Mouse (Mus musculus) heart, embryonic 15.5 days (tissue): ENCODE measurements around the gene A230072I06Rik. TPM values are rescaled to one million over a fixed set of nuclear protein-coding genes. Genes with fewer than 3 reads are reported as not detected.

ENCODE experiments used
- ATAC-seq: fragments of 200-750 bp; cut with Nextera tagmentation; replicated peaks from 2 replicates; pipeline ENCODE4 v1.8.0; 2017; ENCODE audit warnings: low read depth, moderate TSS enrichment; ENCODE audit not compliant: insufficient number of reproducible peaks, insufficient read depth, low FRiP score
- H3K27ac ChIP-seq: fragments of 300-500 bp; sonication (generic); 2 replicates; pipeline ENCODE4 v1.5.1; 2015; ENCODE audit warnings: mild to moderate bottlenecking, inconsistent platforms
- H3K27me3 ChIP-seq: fragments of 300-500 bp; sonication (generic); 2 replicates; pipeline ENCODE4 v1.6.1; 2015; ENCODE audit warnings: inconsistent platforms
- H3K36me3 ChIP-seq: fragments of 300-500 bp; sonication (generic); 2 replicates; pipeline ENCODE4 v1.6.1; 2015; ENCODE audit warnings: mild to moderate bottlenecking, inconsistent platforms
- H3K4me1 ChIP-seq: fragments of 300-500 bp; sonication (generic); replicated peaks from 2 replicates; pipeline ENCODE4 v1.6.1; 2015; ENCODE audit warnings: inconsistent platforms
- H3K4me2 ChIP-seq: fragments of 300-500 bp; sonication (generic); 2 replicates; pipeline ENCODE4 v1.6.1; 2015; ENCODE audit warnings: inconsistent platforms, mild to moderate bottlenecking, moderate library complexity
- H3K4me3 ChIP-seq: fragments of 300-500 bp; sonication (generic); 2 replicates; pipeline ENCODE4 v1.5.1; 2015; ENCODE audit warnings: mild to moderate bottlenecking, inconsistent platforms
- H3K9ac ChIP-seq: fragments of 300-500 bp; sonication (generic); 2 replicates; pipeline ENCODE4 v1.6.1; 2015; ENCODE audit warnings: mild to moderate bottlenecking, inconsistent platforms
- H3K9me3 ChIP-seq: fragments of 300-500 bp; sonication (generic); replicated peaks from 2 replicates; pipeline ENCODE4 v1.6.1; 2016; ENCODE audit warnings: inconsistent platforms
- WGBS: fragments of 180-500 bp; shearing (Covaris S2); methylation state at CpG from one replicate; pipeline ENCODE4 v1.1.7; 2015; ENCODE audit warnings: mixed read lengths; 5-methylcytosine and 5-hydroxymethylcytosine counted together
- polyA plus RNA-seq: library from polyadenylated mRNA; unstranded; fragments of >200 nt; fragmentation: Nextera tagmentation; extraction: Ambion mirVana; gene quantifications from 2 replicates; pipeline ENCODE4 v1.2.1, GENCODE M21; 2015

The A230072I06Rik gene
- not detected in 2 replicates for polyA plus RNA-seq

DNA sequence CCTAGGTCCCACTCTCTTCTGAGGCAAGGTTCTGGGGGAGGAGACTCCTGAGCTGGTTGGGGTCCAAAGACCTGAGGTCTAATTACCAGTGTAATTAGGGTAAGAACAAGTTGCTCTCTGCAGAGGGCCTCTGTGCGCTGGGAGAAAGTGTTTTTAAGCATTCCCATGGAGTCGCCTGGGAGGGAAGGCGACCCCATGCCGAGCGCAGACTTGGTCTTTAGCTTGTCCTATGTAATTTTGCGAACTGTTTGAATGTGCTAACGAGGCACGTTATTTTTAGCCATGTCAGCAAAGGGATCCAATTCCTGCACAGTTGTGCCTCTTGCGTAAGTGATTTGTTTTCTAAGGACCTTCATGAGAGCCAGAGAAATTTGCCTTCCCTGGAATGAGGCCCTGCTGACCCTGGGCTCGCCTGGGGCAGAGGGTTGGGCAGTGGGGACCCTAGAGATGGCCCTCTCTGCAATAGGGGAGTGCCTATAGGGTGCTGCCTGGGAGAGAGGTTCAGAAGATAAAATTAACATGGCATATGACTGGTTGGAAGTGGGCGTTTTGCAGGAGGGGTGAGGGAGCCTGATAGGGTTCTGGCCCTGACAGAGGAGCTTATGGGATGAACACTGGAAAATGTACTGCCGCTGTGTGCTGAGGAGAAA lies at the start of gene A230072I06Rik:
Gene A230072I06Rik (plus strand): TSS at position 157 of the 650 bp plus-strand sequence.
- Histone ChIP-seq H3K4me3 (no peak within 1 kb of the TSS), H3K9ac (no peak within 1 kb of the TSS), H3K4me1 (peaks cover 15% of the 10 kb centered on the region), H3K27me3 (peaks cover 3% of the 10 kb centered on the region; the same call in 1 of the 2 replicates), H3K4me2 (peak within 1 kb of the TSS; percentile 8; the same call in 1 of the 2 replicates), H3K9me3 (no peaks in the 10 kb centered on the region), H3K27ac (0 out of 2 replicates have a peak within 1 kb of the TSS, but pooled peaks have one; percentile 17), H3K36me3 (no peaks in the 10 kb centered on the region)
- 37% methylated on average over 12 of the region's 12 CpGs for WGBS
- peak; percentile 53; the same call in 1 of the 2 replicates for ATAC-seq

DNA sequence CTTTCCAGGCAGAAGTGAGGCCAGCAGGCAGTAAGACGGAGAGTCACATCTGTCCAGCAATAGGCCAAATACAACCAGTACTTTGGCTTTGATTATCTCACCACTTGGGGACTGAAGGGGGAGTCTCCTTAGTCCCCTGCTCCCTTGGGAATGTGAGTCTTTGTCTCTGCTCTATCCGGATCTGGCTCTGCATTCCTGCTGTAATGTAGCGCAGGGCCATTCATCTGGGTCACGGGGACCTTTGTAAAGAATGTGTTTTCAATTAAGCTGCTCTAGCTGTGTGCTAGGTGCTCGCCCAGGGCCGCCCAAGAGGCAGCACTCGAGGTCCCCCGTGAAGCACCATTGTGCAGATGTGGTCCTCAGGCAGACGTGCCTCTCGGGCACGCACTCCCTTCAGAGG lies 44.6 kb upstream of the A230072I06Rik start:
- H3K4me2 ChIP-seq = no peak overlapping the region
- H3K4me1 ChIP-seq = no peaks in the 10 kb centered on the region
- 47% methylated on average over 11 of the region's 11 CpGs for WGBS
- H3K9ac ChIP-seq = no peak overlapping the region
- 0 out of 2 replicates have a peak, but pooled peaks cover 3% of the 10 kb centered on the region for H3K27me3 ChIP-seq
- ATAC-seq = no peak
- H3K27ac ChIP-seq = no peak overlapping the region
- H3K9me3 ChIP-seq = no peaks in the 10 kb centered on the region
- no peaks in the 10 kb centered on the region for H3K36me3 ChIP-seq
- no peak overlapping the region for H3K4me3 ChIP-seq

DNA sequence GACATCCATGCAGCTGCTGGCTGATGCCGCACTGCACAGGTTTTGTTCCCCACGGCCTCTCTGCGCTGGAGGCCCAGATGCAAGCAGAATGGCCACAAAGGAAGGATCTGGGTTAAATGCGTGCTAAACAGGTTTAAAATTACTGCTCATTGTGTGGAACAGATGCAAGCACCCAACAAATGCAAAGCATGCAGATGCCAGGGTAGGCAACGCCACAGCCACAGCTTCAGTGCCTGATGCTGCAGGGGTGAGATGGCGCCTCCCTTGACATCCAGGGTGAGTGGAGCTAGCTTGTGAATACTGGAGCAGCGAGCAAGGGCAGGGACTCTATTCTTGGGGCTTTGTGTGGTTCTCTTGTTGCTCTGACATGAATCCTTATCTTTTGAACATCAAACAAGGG lies 39.8 kb upstream of the A230072I06Rik start:
- no peak overlapping the region for H3K4me3 ChIP-seq
- H3K4me2 ChIP-seq = no peak overlapping the region
- WGBS = 82% methylated on average over 7 of the region's 7 CpGs
- H3K9me3 ChIP-seq = no peaks in the 10 kb centered on the region
- H3K36me3 ChIP-seq = no peaks in the 10 kb centered on the region
- no peak overlapping the region for H3K27ac ChIP-seq
- H3K4me1 ChIP-seq = no peaks in the 10 kb centered on the region
- no peak overlapping the region for H3K9ac ChIP-seq
- 0 out of 2 replicates have a peak, but pooled peaks cover 3% of the 10 kb centered on the region for H3K27me3 ChIP-seq
- ATAC-seq = no peak

DNA sequence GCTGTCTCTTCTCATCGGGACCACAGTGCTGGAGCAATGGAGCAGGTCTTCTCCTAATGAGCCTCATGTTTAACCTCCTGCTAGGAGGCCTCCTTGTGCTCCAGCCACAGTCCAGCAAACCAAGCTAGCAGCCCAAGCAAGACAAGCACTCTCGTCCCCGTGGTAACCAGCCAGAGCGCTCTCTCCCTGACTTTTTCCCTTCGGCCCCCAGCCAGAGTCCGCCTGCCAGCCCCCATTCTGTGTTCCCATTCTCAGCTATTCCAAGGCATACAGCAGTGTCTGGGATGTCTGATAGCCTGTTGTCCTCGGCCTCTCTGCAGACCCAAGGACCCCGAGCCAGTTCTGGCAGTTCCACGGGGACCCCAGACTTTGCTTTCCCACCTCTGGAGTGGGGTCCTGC lies 38.5 kb upstream of the A230072I06Rik start:
- Histone ChIP-seq H3K4me2 (no peak overlapping the region), H3K4me1 (no peaks in the 10 kb centered on the region), H3K27me3 (0 out of 2 replicates have a peak, but pooled peaks cover 3% of the 10 kb centered on the region), H3K4me3 (no peak overlapping the region), H3K27ac (no peak overlapping the region), H3K9ac (no peak overlapping the region), H3K9me3 (no peaks in the 10 kb centered on the region), H3K36me3 (no peaks in the 10 kb centered on the region)
- WGBS = 61% methylated on average over 9 of the region's 9 CpGs
- ATAC-seq = no peak

DNA sequence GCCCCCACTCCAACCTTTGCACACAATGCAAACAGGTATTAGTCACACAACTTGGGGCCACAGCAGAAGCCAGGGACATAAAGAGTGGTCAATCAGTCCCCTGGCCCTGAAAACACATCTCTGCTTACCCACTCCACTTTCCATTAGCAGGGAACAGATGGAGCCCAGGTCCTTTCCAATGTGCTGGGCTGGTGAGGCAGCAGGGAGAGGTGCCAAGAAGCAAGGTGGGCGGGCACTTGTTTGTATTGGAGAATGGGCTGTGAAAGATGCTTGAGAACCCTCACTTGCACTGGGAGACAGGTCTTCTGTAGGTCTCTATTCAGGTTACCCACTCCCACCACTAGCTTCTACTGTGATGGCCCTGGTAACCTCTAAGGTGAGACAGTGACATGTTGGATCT lies 34.9 kb upstream of the A230072I06Rik start:
- Histone ChIP-seq H3K27me3 (0 out of 2 replicates have a peak, but pooled peaks cover 2% of the 10 kb centered on the region), H3K27ac (no peak overlapping the region), H3K4me3 (no peak overlapping the region), H3K4me2 (no peak overlapping the region), H3K9me3 (no peaks in the 10 kb centered on the region), H3K36me3 (no peaks in the 10 kb centered on the region), H3K9ac (no peak overlapping the region), H3K4me1 (no peaks in the 10 kb centered on the region)
- ATAC-seq = no peak
- 61% methylated on average over 1 of the region's 1 CpGs for WGBS

DNA sequence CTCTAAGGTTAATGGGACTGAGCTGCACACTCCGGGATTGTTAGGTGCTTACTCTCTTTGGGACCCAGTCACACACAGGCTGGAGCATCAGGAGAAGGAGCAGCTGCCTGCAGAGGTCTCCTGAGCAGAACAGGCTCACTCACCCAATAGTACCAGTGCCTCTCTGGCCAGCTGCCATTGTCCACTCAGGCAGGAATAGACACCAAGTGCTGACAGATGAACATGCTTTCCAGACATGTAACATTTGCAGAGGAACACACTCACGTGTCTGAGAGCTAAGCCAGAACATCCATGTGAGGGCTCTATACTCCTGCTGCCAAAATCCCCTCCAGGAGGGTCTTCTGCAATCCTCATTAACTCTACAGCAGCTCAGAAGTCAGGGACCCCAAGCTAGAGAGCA lies 18.7 kb upstream of the A230072I06Rik start:
- 44% methylated on average over 2 of the region's 2 CpGs for WGBS
- Histone ChIP-seq H3K36me3 (no peaks in the 10 kb centered on the region), H3K9ac (no peak overlapping the region), H3K27ac (0 out of 2 replicates have a peak overlapping the region, but pooled peaks have one; percentile 32), H3K27me3 (no peaks in the 10 kb centered on the region), H3K4me3 (no peak overlapping the region), H3K4me2 (no peak overlapping the region), H3K9me3 (no peaks in the 10 kb centered on the region), H3K4me1 (peaks cover 9% of the 10 kb centered on the region)
- peak; percentile 82 for ATAC-seq

DNA sequence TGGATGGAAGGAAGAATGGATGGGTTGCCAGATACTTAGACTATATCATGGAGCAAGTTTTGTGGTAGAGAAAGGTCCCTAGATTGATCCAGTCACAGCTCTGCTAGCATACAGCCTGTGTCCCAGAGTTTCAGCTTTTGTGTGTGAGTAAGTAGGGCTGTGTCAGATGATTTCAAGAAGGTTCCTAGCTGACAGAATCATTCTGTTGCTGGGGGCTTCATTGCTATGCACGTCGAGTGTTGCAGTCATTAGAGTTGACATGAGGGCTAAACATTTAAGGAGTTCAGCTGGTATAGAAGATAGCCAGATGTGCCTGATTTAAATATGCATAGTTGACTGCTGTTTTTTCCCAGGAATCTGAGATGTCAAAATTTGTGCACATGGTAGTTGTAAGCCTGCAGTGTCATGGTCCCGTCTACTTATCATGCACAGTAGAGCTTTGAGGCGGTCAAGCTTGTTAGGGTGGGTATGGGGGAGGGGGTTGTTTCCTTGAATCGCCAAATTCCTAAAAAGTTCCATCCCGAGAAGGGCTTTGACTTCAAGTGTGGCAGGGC lies 18.1 kb upstream of the A230072I06Rik start:
- Histone ChIP-seq H3K4me2 (no peak overlapping the region), H3K9me3 (no peaks in the 10 kb centered on the region), H3K27me3 (no peaks in the 10 kb centered on the region), H3K4me1 (peaks cover 9% of the 10 kb centered on the region), H3K9ac (no peak overlapping the region), H3K36me3 (no peaks in the 10 kb centered on the region), H3K27ac (0 out of 2 replicates have a peak overlapping the region, but pooled peaks have one; percentile 32), H3K4me3 (no peak overlapping the region)
- 59% methylated on average over 6 of the region's 6 CpGs for WGBS
- no peak for ATAC-seq

DNA sequence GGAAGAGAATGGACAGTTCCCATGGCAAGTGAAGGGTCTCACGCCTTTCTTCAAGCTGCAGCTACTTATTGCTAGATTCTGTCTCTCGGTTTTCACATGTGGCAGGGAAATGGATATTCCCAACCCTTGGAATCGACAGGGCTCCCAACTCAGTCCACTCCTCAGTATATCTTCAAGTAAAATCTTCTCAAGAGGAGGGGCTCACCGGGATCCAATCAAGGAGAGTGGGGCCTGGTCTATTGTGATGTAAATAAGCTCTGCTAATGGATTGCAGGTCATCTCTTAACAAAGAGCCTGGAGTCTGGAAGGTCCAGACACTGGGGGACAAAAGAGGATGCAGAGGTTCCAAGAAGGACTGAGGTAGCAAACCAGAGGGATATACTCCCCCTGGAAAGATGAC lies 17.1 kb upstream of the A230072I06Rik start:
- Histone ChIP-seq H3K4me2 (no peak overlapping the region), H3K9me3 (no peaks in the 10 kb centered on the region), H3K27me3 (no peaks in the 10 kb centered on the region), H3K9ac (no peak overlapping the region), H3K36me3 (no peaks in the 10 kb centered on the region), H3K4me3 (no peak overlapping the region), H3K27ac (no peak overlapping the region), H3K4me1 (peaks cover 9% of the 10 kb centered on the region)
- WGBS = 69% methylated on average over 4 of the region's 4 CpGs
- no peak for ATAC-seq

DNA sequence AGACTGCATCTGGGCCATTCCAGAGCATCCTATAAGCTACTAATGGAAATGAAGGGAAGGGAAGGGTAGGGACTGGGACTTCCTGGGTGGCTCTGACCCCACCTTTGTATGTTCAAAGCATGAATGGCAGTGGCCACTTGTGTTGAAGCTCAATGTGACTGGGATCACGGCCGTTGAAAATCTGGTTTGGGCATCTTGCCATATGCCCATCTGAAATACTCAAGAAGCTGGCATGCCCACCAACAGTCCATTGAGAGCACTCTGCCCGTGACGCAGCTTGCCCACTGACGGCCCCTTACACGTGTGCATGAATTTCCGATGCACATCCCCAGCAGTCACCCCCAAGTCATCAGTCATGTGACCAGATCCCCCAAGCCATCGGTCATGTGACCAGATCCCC lies 13.6 kb upstream of the A230072I06Rik start:
- no peaks in the 10 kb centered on the region for H3K36me3 ChIP-seq
- peaks cover 3% of the 10 kb centered on the region for H3K4me1 ChIP-seq
- no peak overlapping the region for H3K4me3 ChIP-seq
- no peak overlapping the region for H3K4me2 ChIP-seq
- no peak overlapping the region for H3K27ac ChIP-seq
- 91% methylated on average over 8 of the region's 8 CpGs for WGBS
- no peaks in the 10 kb centered on the region for H3K9me3 ChIP-seq
- H3K9ac ChIP-seq = no peak overlapping the region
- no peak for ATAC-seq
- no peaks in the 10 kb centered on the region for H3K27me3 ChIP-seq

DNA sequence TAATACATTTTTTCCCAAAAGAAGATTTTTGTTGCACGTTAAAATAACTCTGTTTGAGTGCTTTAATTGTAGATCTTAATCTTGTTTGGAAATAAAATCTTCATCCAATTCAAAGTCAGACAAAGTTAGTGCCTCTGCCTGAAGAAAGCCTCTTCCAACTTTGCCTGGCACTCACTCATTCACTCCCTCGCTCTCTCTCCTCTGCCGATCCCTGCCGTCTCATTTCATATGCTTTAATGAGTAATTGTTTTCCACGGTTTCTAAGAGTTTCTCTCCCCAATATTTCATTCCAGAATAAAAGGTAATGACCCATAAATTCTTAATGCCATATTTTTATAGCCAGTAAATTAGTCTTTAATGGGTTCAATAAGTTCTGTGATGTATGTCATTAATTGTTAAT lies 10.8 kb upstream of the A230072I06Rik start:
- Histone ChIP-seq H3K27me3 (no peaks in the 10 kb centered on the region), H3K27ac (no peak overlapping the region), H3K9me3 (no peaks in the 10 kb centered on the region), H3K4me2 (no peak overlapping the region), H3K36me3 (no peaks in the 10 kb centered on the region), H3K4me3 (no peak overlapping the region), H3K9ac (no peak overlapping the region), H3K4me1 (no peaks in the 10 kb centered on the region)
- WGBS = 77% methylated on average over 5 of the region's 5 CpGs
- ATAC-seq = no peak

DNA sequence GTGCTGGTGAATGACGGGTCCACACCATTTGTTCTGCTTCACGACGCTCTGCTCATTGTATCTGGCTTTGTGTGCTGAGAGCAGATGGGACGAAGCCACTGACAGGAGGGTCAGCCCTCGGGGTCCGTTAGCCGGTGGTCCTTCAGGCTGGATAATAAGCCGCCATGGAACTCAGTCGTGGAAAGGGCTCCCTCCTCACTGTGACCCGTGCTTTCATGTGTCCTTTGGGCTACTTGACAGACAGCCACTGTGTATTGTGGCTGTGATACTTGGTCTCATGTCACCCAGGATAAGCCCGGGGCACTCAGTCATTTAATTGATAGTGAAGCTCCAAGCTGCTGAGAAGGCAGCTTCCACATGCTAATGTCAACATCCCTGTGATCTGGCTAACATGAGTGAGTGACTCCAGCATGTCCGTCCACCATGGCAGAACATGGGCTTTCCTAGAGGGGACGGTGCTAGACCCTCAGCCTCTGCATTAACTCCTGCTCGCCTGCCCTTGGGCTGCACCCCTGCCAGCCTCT lies 10.3 kb upstream of the A230072I06Rik start:
- 53% methylated on average over 14 of the region's 14 CpGs for WGBS
- Histone ChIP-seq H3K4me2 (no peak overlapping the region), H3K9me3 (no peaks in the 10 kb centered on the region), H3K9ac (no peak overlapping the region), H3K4me3 (no peak overlapping the region), H3K4me1 (no peaks in the 10 kb centered on the region), H3K27me3 (no peaks in the 10 kb centered on the region), H3K36me3 (no peaks in the 10 kb centered on the region), H3K27ac (no peak overlapping the region)
- no peak for ATAC-seq
